Mouse (Mus musculus) B cell, adult 2 months (primary cell): Measurements from ENCODE around the gene Crtc1.

Experiments
- DNase-seq, 2 experiments: peaks; one replicate each; pipeline ENCODE4 v3.0.0; 2022

Crtc1 gene

DNA sequence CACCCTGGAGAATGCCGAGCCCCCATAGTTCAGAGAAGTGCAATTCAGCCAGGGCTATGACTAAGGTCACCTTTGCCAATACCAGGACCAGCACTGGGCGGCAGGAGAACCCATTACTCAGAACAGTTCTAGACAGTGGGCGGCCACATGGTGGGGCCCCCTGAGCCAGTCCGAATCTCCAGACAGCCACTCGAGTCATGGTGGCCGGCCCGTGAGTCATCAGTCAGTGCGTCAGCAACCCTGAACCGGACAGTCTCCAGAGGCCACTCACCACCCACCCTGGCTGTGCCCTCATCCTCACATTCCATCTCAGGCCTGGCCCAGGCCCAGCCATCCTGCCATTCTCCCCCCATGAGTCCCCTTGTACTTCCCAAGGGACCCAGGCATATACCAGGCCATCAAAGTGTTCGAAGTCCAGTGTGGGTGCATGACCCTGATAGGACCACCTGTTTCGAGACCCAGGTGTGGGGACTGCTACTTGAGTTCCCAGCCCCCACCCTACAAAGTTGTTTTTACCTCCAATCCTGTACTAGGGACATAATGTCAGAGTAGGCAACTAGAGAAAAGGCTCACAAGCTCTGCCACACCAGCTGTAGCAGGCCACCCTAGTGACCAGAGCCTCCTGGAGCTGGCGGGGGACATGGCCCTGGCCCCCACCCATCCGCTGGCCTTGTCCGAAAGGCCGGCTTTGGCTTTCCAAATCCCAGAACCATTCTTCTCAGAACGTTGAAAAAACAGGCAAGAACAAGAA, 22.6 kb upstream of the Crtc1 start:
- no peak for DNase-seq

DNA sequence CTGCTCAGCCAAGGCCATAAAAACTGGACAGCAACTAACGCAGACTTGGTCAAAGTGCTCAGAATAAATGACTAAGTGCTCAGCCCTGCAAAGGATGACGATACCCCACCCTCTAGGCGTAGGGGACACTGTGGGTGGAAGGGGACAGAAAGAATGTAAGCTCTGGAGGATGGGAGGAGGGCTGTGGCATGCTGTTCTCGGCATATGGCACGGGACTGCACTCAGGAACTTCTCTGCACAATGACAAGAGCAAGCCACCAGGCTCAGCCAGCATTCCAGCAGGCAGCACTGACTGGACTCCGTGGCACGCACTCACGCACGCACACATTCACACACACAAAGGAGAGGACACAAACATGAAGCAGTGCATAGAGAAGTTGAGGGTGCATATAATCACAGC, 21.2 kb upstream of the Crtc1 start:
- DNase-seq, result no peak

GRCm38 (mm10) chr8:70460199-70460598, 20.8 kb upstream of the Crtc1 start:
- no peak for DNase-seq

- DNase-seq, result no peak
These were observed 20.3 kb upstream of the Crtc1 start for GRCm38 (mm10) chr8:70459636-70460035.

GRCm38 (mm10) chr8:70458462-70458861, 19.1 kb upstream of the Crtc1 start:
- DNase-seq, result no peak

- DNase-seq, result no peak
These were observed 18.5 kb upstream of the Crtc1 start for GRCm38 (mm10) chr8:70457882-70458281.

DNA sequence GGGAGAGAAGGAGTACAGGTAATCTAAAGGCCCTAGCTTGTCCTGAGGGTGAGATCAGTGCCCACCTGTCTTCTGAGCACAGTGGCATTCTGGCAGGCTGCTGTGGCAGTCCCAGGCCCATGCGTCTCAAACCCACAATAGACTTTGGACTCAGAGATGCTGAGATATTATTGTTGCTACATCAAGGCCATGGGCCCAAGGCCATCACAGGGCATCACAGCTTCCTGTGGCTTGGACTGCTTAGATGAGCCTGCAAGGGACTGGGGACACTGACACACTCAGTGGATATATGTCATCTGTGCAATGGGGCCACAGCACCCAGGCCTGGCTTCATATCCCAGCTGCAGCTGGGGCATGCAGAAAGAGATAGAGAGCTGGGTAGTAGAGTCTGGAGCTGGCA, 17.6 kb upstream of the Crtc1 start:
- no peak for DNase-seq

- DNase-seq, result no peak
These were observed 14.5 kb upstream of the Crtc1 start for GRCm38 (mm10) chr8:70453852-70454251.

- no peak for DNase-seq
These were observed 13.0 kb upstream of the Crtc1 start for GRCm38 (mm10) chr8:70452196-70452966.

DNA sequence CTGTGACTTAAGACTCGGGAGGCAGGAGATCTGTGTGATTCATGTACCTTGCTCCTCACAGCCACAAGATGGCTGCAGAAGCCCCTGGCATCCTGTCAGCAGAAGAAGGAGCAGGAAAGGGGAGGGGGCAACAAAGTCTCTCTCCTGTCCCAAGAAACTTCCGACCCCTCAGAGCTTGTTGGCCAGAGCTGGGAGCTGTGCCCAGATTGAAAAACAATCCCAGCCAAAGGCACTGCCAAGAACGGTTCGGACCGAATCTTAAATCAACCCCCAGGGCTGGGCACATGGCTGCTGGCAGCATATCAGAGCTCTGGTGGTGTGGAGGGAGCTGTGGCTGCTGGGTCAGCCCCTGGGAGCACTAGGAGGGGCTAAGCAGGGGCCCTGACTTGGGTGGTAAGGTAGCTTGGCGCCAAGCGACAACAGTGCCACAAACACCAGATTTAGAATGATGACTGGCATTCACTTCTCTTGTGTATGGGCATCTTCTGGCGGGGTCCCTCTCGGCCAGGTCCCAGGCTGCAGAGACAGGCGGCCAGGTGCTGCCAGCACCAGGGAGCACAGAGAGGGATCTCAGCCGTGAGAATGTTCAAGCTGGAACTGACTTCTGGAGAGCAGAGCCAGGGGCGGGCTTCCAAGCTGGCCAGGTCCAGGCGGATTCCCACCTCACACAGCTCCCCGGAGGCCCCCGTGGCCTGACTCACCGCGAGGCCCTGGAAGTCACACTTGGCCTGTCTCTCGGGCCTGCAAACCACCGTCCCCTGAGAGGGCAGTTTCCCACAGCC, 8.5 kb upstream of the Crtc1 start:
- DNase-seq, result no peak

DNA sequence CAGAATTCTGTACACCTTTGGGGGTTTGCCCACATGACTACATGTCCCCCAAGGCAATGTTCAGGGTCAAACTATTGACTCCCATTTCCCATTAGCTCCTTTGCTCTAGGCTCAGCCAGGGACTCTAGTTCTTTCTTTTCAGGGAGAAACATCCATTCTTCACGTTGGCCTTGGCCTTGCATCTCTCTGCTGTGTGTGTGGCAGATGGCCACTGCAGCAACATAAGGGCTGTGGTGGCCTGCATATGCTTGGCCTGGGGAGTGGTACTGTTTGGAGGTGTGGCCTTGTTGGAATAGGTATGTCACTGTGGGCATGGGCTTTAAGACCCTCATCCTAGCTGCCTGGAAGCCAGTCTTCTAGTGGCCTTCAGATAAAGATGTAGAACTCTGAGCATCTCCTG, 6.6 kb upstream of the Crtc1 start:
- DNase-seq, result no peak

- DNase-seq, result no peak
These were observed 3.9 kb upstream of the Crtc1 start for GRCm38 (mm10) chr8:70443326-70443725.

- no peak for DNase-seq
These were observed 2.2 kb upstream of the Crtc1 start for GRCm38 (mm10) chr8:70441565-70441964.

GRCm38 (mm10) chr8:70440246-70440645, 867 bp upstream of the Crtc1 start:
- DNase-seq, result peak in 1 of 2 experiments; percentile 12

DNA sequence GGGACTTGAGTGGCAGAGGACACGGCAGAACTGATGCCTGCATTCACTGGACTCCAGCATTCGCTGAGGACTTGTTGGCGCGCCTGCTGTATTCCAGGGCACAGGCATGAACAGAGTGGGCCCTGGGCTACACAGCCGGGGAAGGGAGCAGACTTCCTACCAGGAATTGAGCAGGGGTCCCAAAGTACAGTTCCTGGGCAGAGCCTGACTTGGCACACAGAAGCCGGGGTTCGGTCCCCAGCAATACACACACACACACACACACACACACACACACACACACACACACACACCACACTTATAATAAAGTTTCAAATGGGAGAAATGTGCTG, 435 bp upstream of the Crtc1 start:
- no peak for DNase-seq

GRCm38 (mm10) chr8:70438423-70438822, 956 bp downstream of the Crtc1 start:
- DNase-seq, result no peak

GRCm38 (mm10) chr8:70435156-70435555, 4.2 kb downstream of the Crtc1 start:
- DNase-seq, result no peak

DNA sequence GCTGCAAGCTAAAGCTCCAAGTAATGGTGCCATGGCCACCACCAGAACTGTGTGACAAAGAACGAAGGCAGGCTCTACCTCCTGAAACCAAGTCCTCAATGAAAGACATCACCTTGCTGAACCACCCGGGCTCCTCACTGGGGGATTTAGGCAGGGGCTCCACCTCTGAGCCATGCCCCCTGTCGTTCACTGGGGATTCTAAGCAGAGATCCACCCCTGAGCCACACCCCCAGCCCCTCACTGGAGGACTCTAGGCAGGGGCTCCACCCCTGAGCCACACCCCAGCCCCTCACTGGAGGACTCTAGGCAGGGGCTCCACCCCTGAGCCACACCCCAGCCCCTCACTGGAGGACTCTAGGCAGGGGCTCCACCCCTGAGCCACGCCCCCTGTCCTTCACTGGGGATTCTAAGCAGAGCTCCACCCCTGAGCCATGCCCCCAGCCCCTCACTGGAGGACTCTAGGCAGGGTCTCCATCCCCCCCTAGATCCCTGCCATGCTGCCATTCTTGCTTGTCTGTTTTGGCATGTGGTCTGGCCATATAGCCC, 6.3 kb downstream of the Crtc1 start:
- DNase-seq, result no peak

GRCm38 (mm10) chr8:70431213-70431612, 8.2 kb downstream of the Crtc1 start:
- no peak for DNase-seq

GRCm38 (mm10) chr8:70426300-70426907, 13.0 kb downstream of the Crtc1 start:
- DNase-seq, result peak; percentile 30 to 45

DNA sequence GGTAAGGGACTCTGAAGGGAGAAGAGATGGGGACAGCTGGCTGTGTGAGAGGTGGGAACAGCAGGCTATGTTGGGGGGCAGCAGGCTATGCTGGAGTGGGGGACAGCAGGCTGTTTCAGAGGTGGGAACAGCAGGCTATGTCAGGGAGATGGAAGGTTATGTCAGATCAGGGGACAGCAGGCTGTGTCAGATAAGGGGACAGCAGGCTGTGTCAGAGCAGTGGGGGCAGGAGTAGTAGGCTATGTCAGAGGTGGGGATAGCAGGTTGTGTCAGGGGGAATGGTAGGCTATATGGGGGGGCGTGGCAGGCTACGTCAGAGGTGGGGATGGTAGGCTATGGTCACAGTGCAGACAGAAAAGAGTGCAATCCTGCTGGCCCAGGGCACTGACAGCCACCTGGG, 16.7 kb downstream of the Crtc1 start:
- no peak for DNase-seq

DNA sequence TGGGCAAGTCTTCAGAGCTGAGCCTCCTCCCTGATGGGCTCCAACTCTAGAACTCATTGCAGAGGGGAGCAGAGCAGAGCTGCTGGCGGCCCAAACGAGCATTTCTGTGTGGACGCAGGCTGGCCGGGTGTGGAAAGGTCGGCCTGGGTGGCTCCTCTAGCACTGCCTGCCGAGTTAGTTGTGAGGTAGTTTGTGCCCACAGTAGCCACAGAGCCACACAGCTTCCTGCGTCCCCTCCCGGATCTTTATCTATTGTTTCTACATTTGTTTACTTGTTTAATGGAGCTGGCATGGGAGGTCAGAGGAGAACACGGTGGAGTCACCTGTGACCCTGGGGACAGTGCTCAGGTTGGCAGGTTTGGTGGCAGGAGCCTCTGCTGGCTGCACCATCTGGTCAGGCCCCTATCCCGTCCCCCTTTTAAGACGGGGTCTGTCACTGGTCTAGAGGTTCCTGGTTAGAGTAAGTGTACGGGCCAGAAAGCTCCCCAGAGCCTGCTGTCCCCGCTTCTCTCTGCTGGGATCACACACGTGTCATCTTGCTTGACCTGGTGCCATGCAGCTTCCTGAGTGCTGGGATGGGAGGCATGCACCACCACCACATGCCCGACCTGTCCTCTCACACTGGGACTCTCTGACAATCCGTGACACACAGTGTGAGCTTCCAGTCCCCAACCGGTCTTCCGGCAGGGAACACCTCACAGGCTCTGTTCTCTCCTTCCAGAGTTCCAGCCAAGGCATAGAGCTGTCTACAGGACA, 17.9 kb downstream of the Crtc1 start:
- DNase-seq, result no peak
